Mouse (Mus musculus) ES-E14 (cell line): ENCODE data around the gene Bcl2l12.

Source experiments
- CHD2 ChIP-seq: IDR thresholded peaks from 2 replicates; pipeline ENCODE4 v1.6.1; 2014; ENCODE audit warnings: mild to moderate bottlenecking, low read depth, low read length, inconsistent platforms
- HCFC1 ChIP-seq: IDR thresholded peaks from 2 replicates; pipeline ENCODE4 v1.6.1; 2012; ENCODE audit warnings: low read length, inconsistent platforms, borderline replicate concordance; ENCODE audit not compliant: insufficient read depth
- MAFK ChIP-seq: IDR thresholded peaks from 2 replicates; pipeline ENCODE4 v1.6.1; 2014; ENCODE audit warnings: mild to moderate bottlenecking, low read depth, low read length, inconsistent platforms; ENCODE audit not compliant: insufficient read depth
- ZNF384 ChIP-seq: IDR thresholded peaks from 2 replicates; pipeline ENCODE4 v1.6.1; 2012; ENCODE audit warnings: low read depth, low read length, inconsistent platforms

GRCm38 (mm10) chr7:44970231-44970691, 28.3 kb downstream of the Bcl2l12 start:
- TF ChIP-seq CHD2 (peak; percentile 80; the same call in 1 of the 2 replicates), HCFC1 (no peak), MAFK (no peak), ZNF384 (no peak)
